Mouse (Mus musculus) c-Kit-positive CD71-positive TER-119-negative erythroid progenitor cells, embryonic 14.5 days (primary cell): ENCODE results near the gene Scaf11.
"Not testable (repeated sequence)": the region's sequence is repeated elsewhere in the genome, so short reads cannot be mapped to it uniquely, and the experiment has no call there.

Experiments used
- DNase-seq: peaks from one replicate; pipeline ENCODE4 v3.0.0-alpha.2; 2013; ENCODE audit warnings: low read depth

Scaf11 gene

DNA sequence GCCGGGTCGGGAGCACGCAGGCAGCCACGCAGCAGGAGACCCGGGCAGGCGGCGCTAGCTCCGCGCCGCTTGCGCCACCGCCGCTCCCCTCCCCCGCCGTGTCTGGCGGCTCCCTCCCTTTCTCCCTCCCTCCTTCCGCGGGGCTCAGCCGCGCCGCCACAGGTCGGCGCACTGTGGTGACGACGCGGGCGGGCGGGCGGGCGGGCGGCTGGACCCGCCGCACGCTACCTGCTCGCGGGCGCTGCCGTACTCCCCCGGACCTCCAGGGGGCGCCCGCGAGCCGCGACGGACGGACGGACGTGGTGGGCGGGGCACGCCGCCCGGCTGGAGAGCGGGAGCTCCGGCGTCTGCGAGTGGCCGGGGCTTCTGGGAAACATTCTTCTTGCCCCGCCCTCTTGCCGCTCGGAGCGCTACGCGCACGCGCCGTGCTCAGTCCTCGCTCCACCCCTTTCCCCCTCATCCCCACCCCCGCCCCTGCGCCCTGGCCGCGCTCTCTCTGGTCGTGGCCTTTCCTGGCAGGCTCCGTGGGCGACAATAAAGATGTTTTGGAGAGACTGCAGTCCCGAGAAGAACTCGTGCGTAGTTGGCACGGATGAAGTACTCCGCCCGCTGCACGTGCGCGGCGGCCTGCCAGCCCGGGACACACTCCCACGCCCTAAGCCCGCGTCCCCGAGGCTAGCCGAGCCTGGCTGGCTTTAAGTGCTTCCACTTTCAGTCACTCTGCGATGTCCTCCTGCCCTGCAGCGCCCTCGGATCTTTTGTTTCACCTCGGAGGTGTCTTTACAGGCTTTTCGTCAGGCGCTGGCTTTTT, at the start of gene Scaf11:
Gene Scaf11, minus strand, starts transcription at position 114 of the 811 bp plus-strand sequence.
- DNase-seq: peak; percentile 85

- peak; percentile 43 for DNase-seq
These were observed 46.6 kb upstream of the Scaf11 start for GRCm38 (mm10) chr15:96507097-96507840.

- DNase-seq: no peak
These were observed 37.0 kb upstream of the Scaf11 start for GRCm38 (mm10) chr15:96497646-96498045.

DNA sequence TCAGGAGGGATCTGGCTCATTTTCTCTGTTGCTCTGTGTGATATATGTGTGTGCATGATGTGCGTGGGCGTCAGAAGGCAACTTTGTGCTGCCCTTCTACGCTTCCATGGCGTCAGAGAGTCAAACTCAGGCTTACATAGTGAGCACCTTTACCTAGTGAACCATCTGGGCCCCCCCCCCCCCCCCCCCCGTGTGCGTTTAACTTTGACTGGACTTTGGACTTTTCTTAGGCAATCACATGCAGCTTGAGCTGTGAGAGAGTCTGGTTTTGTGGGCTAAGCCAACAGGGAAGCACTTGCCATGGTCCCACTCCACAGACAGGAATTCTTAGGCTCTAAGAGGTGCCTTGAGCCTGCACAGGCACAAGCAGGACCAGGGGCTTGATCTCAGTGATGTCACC, 33.6 kb upstream of the Scaf11 start:
- no peak for DNase-seq

- DNase-seq: no peak
These were observed 32.9 kb upstream of the Scaf11 start for GRCm38 (mm10) chr15:96493573-96493972.

DNA sequence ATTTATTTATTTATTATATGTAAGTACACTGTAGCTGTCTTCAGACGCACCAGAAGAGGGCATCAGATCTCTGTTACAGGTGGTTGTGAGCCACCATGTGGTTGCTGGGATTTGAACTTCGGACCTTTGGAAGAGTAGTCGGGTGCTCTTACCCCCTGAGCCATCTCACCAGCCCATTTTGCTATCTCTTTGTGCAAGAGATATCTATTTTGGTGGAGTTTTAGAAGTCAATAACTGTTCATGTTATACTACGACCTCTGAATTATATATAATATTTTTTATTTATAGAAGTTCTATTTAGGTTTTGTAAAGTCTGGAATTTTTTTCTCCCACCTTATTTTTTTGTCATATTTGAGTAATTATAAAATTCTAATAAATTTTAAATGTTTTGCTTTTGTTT, 32.3 kb upstream of the Scaf11 start:
- DNase-seq: not testable (repeated sequence)

DNA sequence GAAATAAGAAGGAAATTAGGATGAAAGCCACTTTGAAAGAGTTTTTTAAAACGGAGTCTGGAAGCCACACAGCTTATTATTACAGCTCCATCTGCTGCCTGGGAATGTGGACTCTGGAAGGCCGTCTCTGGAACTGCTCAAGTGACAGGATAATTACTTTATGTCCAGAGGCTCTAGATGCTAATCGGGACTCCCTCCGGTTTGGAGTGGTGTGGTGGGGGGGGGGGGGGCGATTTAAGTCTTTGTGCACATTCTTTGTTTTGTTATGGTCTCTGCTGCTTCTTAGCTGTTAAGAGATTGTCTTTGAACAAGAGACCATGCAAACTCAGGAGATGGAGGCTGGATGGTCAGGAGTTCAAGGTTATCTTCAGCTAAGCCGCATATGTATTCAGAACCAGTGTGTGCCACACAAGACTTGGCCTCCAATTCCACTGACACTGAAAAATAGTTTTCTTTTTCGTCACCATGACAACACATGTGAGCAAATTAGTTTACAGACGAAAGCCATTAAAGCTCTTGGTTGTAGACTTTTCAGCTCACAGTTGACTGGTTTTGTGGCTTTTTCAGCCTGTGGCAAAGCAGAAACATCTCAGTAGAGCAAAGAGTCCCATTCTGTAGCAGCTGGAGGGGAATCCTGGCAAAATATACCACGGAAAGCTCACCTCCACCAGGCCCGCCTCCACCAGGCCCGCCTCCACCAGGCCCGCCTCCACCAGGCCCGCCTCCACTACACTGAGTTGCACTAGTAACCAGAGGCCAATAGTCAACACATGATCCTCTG, 31.4 kb upstream of the Scaf11 start:
- no peak for DNase-seq

- DNase-seq: no peak
These were observed 30.8 kb upstream of the Scaf11 start for GRCm38 (mm10) chr15:96491421-96491820.

DNA sequence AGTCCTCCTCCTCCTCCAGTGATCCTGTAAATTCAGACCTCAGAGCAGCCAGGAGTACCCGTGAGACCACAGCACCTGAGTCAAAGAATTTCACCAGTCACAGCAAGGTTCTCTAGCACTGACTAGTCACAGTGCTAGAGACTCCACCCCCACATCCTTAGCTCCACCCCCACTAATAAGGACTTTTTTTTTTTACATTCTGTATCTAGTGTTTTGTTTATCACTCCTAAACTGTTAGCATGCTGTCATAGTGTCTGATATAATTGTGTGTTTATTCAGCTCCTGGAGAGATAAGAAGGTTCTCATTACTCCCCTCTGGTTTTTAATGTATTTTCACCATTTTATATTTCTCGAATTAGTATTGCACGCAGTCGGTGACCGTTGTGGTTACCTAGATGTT, 29.5 kb upstream of the Scaf11 start:
- DNase-seq: peak; percentile 32

- peak; percentile 31 for DNase-seq
These were observed 28.5 kb upstream of the Scaf11 start for GRCm38 (mm10) chr15:96488941-96489786.

- no peak for DNase-seq
These were observed 26.5 kb upstream of the Scaf11 start for GRCm38 (mm10) chr15:96487066-96487698.

GRCm38 (mm10) chr15:96480822-96481221, 20.2 kb upstream of the Scaf11 start:
- DNase-seq: no peak

DNA sequence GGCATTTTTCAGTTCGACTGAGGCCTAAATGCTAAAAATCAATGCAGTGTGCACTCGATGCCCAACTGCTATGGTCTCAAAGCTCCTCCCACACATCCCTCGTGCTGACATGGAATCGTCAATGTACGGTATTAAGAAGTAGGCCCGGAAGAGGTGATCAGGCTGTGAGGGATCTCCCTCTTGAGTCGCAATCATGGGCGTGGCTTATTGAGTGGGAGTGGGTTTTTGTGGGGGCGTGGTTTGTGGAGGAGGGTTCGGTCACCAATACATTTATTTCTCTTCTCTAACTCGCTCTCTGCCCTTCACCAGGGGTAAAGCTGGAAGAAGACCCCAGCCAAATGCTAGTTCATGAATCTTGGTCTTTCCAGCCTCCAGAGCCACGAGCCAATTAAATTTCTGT, 17.4 kb upstream of the Scaf11 start:
- no peak for DNase-seq

GRCm38 (mm10) chr15:96476359-96476758, 15.7 kb upstream of the Scaf11 start:
- no peak for DNase-seq

DNA sequence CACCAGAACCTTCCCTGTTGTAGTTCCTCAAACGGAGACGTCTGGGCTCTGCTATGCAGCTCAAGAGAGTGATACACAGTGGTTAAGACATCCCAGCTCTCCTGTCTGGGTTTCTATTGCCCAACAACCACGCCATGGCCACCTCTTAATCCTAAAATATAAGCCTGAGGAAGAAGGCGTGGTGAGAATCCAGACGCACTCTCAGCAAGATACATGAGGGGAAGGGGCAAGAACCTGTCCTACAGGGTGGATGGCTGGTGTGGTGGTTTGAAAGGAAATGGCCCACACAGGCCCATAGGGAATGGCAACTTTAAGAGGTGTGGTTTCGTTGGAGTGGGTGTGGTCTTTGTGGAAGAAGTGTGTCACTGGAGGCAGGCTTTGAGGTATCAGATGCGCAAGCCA, 14.9 kb upstream of the Scaf11 start:
- no peak for DNase-seq

- no peak for DNase-seq
These were observed 13.8 kb upstream of the Scaf11 start for GRCm38 (mm10) chr15:96474325-96474955.

DNA sequence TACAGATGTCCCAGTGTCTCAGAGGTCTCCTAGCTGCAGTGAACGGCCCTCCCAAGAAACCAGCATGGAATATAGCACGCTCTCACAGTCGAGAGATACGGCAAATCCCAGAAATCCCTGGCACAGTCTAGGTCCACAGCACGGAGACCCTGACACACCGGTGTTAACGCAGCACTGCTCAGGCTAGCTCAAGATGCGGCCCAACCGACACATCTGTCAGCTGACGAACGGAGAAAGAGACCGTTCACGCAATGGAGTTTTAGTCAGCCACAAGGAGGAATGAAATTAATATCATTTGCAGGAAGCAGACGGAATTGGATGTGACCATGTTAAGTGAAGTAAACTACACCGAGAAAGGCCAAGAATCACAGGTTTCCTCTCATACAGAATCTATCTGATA, 13.3 kb upstream of the Scaf11 start:
- DNase-seq: no peak

- DNase-seq: no peak
These were observed 7.7 kb upstream of the Scaf11 start for GRCm38 (mm10) chr15:96468316-96468715.

DNA sequence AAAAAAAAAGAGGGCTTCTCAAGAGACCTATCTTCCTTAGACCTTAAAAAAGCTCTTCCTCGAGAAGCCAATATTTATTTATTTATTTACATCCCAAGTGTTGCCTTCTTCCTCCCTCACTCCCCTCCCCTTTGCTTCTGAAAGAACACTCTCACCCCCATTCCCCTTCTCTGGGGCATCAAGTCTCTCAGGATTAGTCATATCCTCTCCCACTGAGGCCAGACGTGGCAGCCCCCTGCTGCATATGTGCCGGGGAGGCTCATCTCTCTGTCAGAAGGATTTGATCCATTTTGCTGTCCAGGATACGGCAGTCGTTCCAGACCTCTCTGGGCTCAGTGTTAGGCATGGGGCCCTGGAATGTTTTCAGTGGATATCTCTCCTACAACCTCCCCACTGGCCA, 7.2 kb upstream of the Scaf11 start:
- no peak for DNase-seq

GRCm38 (mm10) chr15:96466362-96466903, 5.8 kb upstream of the Scaf11 start:
- DNase-seq: no peak
